Mouse (Mus musculus): ENCODE results near the gene Brd7. TPM values are rescaled to one million over a fixed set of nuclear protein-coding genes. Genes with fewer than 3 reads are reported as not detected.

The Brd7 gene
- polyA plus RNA-seq, 1 experiment: 28.5 TPM

GRCm38 (mm10) chr8:88301589-88302437, 60.2 kb downstream of the Brd7 start:
- H3K4me1 ChIP-seq (ENCODE audit: control insufficient read depth, insufficient read depth, low read length): peaks cover 3% of the 10 kb centered on the region
- TF ChIP-seq POLR2A (IDR thresholded peaks at IDR 0.05; ENCODE audit: borderline replicate concordance, extremely low read depth, low read depth, low read length) (no peak), CTCF (IDR thresholded peaks at IDR 0.05; ENCODE audit: insufficient read depth, low read length) (no peak)
- 70% methylated on average over 15 of the region's 15 CpGs for WGBS
- DNase-seq: no peak
- no peak overlapping the region for H3K4me3 ChIP-seq (replicated peaks; ENCODE audit: extremely low read depth, low read depth, low read length)

- Histone ChIP-seq H3K4me3 (replicated peaks; ENCODE audit: extremely low read depth, low read depth, low read length) (no peak overlapping the region), H3K4me1 (ENCODE audit: control insufficient read depth, insufficient read depth, low read length) (peaks cover 3% of the 10 kb centered on the region)
- DNase-seq: no peak
- 65% methylated on average over 10 of the region's 10 CpGs for WGBS
- TF ChIP-seq CTCF (IDR thresholded peaks at IDR 0.05; ENCODE audit: insufficient read depth, low read length) (no peak), POLR2A (IDR thresholded peaks at IDR 0.05; ENCODE audit: borderline replicate concordance, extremely low read depth, low read depth, low read length) (no peak)
These were observed 61.9 kb downstream of the Brd7 start for GRCm38 (mm10) chr8:88299907-88300603.

GRCm38 (mm10) chr8:88298733-88299103, 63.3 kb downstream of the Brd7 start:
- TF ChIP-seq POLR2A (IDR thresholded peaks at IDR 0.05; ENCODE audit: borderline replicate concordance, extremely low read depth, low read depth, low read length) (no peak), CTCF (IDR thresholded peaks at IDR 0.05; ENCODE audit: insufficient read depth, low read length) (no peak)
- WGBS: 89% methylated on average over 10 of the region's 10 CpGs
- Histone ChIP-seq H3K4me3 (replicated peaks; ENCODE audit: extremely low read depth, low read depth, low read length) (no peak overlapping the region), H3K4me1 (ENCODE audit: control insufficient read depth, insufficient read depth, low read length) (peaks cover 3% of the 10 kb centered on the region)
- DNase-seq: no peak

DNA sequence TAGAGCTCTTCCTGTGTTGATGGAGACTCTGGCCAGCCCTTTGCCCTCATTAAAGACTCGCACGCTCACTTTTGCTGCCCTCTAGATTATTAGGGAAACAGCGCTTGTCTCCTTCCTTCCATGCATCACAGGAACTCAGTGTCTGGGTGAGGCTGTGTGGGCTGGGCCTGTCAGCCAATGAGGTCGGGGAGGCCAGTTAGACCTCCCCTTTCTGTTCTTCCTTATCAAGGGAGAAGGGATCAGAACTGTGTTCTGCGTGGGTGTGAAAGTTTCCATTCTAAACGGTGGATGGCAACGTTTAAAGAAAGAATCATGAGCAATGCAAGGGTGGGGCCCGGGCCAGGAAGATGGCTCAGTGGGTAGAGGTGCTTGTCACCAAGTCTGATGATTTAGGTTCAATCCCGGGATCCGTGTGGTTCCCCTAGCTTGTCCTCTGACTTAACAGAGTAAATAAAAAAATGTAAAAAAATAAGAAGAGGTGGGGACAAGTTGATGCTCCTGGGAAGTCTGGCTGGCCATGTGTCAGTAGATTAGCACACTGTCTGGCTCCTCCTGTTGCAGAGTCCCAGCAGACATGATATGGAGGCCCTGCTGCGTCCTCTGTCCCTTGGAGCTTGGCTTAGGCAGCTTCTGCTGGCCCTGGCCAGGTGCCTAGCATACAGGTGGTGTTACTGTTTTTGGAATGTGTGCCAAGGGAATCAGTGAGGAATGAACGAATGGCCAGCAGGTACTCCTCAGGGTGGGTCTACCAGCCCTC, 63.8 kb downstream of the Brd7 start:
- TF ChIP-seq POLR2A (IDR thresholded peaks at IDR 0.05; ENCODE audit: borderline replicate concordance, extremely low read depth, low read depth, low read length) (no peak), CTCF (IDR thresholded peaks at IDR 0.05; ENCODE audit: insufficient read depth, low read length) (no peak)
- no peak for DNase-seq
- 43% methylated on average over 12 of the region's 12 CpGs for WGBS
- Histone ChIP-seq H3K4me1 (ENCODE audit: control insufficient read depth, insufficient read depth, low read length) (peaks cover 3% of the 10 kb centered on the region), H3K4me3 (replicated peaks; ENCODE audit: extremely low read depth, low read depth, low read length) (no peak overlapping the region)

DNA sequence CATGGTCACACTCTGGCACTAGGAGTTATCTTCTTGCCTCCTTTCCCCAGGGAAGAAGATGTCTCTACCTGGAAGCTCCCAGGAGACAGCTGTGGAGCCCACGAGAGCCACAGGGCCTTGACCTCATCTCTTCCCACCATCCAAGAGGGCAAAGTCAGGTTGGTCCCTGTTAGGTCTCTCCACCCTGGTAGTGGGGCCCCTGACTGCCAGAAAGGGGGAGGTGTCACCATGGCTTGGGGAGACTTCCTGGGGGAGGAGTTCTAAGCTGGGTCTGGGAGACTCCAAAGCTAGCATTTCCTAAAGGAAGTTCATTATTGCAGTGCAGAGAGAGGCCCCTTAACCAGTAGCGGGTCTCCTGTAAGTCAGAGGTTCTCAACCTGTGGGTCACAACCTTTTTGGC, 67.0 kb downstream of the Brd7 start:
- no peak for DNase-seq
- TF ChIP-seq CTCF (IDR thresholded peaks at IDR 0.05; ENCODE audit: insufficient read depth, low read length) (no peak), POLR2A (IDR thresholded peaks at IDR 0.05; ENCODE audit: borderline replicate concordance, extremely low read depth, low read depth, low read length) (no peak)
- 73% methylated on average over 2 of the region's 2 CpGs for WGBS
- H3K4me3 ChIP-seq (replicated peaks; ENCODE audit: extremely low read depth, low read depth, low read length): no peak overlapping the region
- peaks cover 3% of the 10 kb centered on the region for H3K4me1 ChIP-seq (ENCODE audit: control insufficient read depth, insufficient read depth, low read length)

DNA sequence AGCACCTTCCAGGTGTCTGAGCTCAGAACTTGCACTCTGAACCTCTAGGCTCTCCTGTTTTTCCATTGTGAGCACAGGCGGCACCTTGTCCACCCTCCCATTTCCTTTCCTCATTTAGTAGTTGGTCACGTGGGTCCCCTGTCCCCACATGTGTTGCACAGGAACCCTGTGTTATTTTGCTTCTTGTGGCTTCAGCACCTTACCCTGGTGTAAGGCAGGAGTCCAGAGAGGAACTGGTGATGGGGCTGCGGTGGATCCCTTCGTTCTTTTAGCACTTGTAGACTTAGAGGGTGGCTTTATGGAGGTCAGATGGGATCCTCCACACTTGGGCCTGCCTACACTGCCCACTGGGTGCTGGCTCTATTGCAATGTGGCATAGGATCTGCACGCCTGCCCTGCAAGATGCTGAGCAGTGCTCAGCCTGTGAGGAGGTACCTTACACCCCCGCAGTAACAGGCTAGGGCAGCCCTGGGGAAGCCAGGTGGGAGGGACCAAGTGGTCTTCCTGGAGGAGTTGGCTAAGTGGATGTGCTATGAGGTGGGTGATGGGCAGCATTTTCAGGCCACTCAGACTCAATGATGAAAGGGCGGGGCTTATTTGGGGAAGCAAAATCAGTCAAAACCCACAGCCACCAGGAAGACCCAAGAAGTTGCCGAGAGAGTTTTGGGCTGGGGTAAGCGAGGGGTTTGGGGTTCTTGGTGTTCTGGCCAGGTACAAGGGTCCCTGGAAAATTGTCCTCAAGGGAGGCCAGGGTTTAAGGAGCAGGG, 68.2 kb downstream of the Brd7 start:
- Histone ChIP-seq H3K4me3 (replicated peaks; ENCODE audit: extremely low read depth, low read depth, low read length) (peak overlapping the region; percentile 40), H3K4me1 (ENCODE audit: control insufficient read depth, insufficient read depth, low read length) (peaks cover 3% of the 10 kb centered on the region)
- WGBS: 76% methylated on average over 9 of the region's 9 CpGs
- DNase-seq: no peak
- TF ChIP-seq CTCF (IDR thresholded peaks at IDR 0.05; ENCODE audit: insufficient read depth, low read length) (no peak), POLR2A (IDR thresholded peaks at IDR 0.05; ENCODE audit: borderline replicate concordance, extremely low read depth, low read depth, low read length) (no peak)

DNA sequence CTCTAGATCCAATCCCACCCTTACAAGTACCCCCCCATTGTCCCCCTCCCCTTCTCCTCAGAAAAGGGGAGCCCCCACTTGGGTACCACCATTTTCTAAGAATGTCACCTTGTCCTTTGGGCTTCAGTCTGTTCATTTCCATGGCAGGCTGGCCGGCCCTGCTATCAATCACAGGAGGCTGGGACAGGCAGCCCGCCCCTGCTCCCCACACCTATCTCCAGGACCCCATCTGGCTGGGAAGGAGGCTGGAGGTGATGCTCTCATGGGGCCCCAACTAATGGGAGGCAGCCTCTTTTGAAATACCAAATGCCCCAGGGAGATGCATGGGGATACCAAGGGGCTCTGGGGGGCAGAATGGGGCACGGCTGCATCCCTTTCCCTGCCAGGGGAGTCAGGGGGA, 69.1 kb downstream of the Brd7 start:
- DNase-seq: no peak
- WGBS: 74% methylated on average over 3 of the region's 3 CpGs
- Histone ChIP-seq H3K4me1 (ENCODE audit: control insufficient read depth, insufficient read depth, low read length) (peaks cover 2% of the 10 kb centered on the region), H3K4me3 (replicated peaks; ENCODE audit: extremely low read depth, low read depth, low read length) (no peak overlapping the region)
- TF ChIP-seq POLR2A (IDR thresholded peaks at IDR 0.05; ENCODE audit: borderline replicate concordance, extremely low read depth, low read depth, low read length): no peak
- no peak for TF ChIP-seq CTCF (IDR thresholded peaks at IDR 0.05; ENCODE audit: insufficient read depth, low read length)

GRCm38 (mm10) chr8:88291305-88291690, 70.7 kb downstream of the Brd7 start:
- H3K4me1 ChIP-seq (ENCODE audit: control insufficient read depth, insufficient read depth, low read length): no peaks in the 10 kb centered on the region; the same call in 1 of the 2 replicates
- DNase-seq: no peak
- TF ChIP-seq POLR2A (IDR thresholded peaks at IDR 0.05; ENCODE audit: borderline replicate concordance, extremely low read depth, low read depth, low read length): no peak
- TF ChIP-seq CTCF (IDR thresholded peaks at IDR 0.05; ENCODE audit: insufficient read depth, low read length): no peak
- 89% methylated on average over 11 of the region's 11 CpGs for WGBS
- H3K4me3 ChIP-seq (replicated peaks; ENCODE audit: extremely low read depth, low read depth, low read length): no peak overlapping the region
